Mouse (Mus musculus) hindlimb bud, embryonic 11.5 days (tissue): ENCODE results near the gene Igf1r.

Experiments used
- DNase-seq: peaks from one replicate; pipeline ENCODE4 v3.0.0-alpha.2; 2012; ENCODE audit warnings: low read depth, low spot score; ENCODE audit errors: extremely low spot score

Igf1r gene

DNA sequence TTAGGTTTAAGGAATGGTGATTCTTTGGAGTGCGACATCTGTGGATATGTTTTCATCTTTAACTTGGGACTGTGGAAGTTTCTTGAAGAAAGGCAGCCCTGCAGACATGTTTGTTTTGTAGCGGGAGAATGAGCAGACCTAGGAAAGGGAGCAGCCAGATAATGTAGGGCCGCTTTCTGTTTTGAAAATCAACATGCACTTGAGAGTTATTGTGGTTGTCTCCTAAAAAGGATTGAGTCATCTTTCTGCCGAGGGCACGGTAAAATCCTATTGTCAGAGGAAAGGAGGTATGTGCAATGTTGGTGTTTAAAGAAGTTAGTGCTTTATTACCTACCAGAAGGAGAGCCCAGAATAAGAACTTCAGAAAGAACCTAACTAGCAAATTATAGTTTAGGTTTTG lies 2.6 kb downstream of the Igf1r start:
- no peak for DNase-seq

DNA sequence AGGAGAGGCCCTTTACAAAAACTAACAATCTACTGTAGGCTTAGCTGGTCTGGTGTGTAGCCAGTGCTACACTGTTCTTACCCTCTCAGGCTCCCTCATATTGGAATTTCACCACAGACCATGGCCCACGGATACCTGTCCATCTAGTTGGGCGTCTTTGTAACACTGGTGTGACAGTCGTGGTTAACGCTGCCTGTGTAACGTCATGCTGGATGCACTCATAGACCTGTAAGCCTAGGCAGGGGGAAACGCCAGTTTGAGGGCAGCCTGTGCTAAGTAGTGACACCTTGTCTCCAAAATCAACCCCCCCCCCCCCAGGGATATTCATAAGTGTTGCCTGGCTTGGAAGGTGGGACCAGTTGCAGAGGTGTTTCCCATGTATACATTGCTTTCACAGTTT lies 4.7 kb downstream of the Igf1r start:
- no peak for DNase-seq

DNA sequence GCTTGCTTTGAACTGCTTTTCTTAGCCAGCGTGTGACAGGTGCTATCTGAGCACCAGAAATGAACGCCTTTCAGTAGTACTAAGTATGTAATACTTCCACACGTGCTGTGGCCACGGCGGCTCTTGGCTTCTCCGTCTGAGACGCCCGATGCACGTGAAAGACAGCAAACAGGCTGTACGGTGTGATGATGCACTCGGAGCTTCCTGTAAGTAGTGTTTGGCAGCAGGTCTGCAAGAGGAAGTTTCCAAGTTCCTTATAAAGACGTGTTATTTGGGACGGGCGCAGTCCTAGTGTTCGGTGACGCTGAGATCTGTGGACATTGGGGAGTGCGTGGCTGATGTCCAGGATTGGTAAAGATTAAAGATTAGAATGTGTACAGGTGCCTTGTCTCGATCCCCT lies 5.4 kb downstream of the Igf1r start:
- no peak for DNase-seq

DNA sequence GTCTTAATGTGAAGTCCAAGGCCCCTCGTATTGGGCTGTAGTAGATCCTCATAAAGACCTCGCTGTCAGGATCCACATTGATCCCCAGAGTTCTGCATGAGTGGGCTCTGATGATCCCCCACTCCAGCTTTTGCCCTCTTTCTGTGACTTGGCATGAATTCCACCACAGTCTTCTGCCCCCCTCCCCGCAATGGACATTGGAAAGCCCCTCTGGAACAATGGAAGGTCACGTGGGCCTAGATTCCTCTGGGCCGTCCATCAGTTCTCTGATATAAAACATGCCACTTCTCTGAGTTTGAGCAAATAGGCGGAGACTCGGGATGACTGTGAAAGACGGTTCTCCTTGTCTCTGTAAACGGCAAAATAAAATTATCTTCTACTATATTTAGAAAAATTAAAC lies 8.1 kb downstream of the Igf1r start:
- DNase-seq = no peak

DNA sequence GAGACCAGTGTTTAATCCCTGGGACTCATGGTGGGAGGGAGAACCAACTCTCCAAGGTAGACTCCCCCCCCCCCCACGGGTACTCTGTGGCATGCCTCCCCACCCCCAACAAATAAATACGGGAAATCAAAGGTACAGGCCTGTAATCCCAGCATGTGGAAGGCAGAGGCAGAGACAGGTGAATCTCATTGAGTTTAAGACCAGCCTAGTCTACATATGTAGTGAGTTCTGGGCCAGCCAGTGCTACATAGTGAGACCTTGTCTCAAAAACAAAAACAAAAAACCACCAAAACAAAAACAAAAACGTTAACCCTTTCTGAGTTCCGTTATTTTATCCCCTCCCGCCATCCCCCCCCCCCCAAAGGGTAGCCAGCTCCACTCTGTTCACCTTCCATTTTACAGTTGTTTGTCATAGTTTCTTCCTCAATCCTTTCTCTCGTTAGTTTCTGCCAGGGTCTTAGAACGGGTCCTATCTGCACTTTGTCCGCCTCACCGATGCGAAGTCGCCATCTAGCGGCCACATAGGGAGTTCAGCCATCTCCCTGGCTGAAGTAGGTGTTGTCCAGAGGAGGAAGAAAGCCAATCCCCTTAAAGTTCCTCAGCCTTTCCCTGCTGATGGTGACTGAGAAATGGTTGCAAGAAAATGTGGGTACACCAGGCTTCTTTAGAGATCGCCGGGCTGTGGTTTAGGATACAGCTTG lies 9.1 kb downstream of the Igf1r start:
- no peak for DNase-seq

DNA sequence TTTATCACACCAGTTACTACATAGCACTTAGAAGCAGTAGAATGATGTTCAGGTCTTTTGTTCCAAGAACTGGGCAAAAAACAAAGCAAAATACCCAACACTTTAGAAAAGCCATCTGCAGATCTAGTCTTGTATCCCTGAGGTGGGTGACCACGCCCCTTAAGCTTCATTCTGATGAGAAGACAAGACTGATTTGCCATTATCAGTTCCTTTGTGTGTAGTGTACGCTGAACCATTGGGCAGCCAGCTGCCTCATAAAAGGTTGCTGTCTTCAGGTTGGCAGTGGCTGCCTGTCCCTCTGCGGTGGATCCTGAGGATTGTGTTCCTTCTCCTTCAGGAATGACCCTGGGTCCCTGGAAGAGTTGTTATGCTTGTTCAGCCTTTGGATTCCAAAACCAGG lies 11.1 kb downstream of the Igf1r start:
- no peak for DNase-seq

DNA sequence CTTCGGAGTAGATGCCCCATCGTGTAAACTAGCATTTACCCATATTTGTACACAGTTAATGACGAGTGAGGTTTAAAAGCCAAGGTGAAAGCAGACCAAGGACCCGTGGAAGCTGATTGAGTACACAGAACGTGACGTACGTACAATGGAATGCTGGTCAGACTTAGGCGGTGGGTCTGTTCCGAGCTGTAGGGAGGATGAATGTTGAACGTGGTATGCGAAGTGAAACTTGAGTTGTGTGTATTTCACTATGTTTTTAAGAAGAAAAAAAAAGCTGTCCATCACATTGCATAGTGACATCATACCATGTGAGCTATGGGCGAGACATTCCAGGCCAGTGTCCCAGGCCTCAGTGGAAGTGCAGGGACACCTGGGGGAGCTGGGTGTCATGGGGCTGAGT lies 15.8 kb downstream of the Igf1r start:
- DNase-seq = no peak

DNA sequence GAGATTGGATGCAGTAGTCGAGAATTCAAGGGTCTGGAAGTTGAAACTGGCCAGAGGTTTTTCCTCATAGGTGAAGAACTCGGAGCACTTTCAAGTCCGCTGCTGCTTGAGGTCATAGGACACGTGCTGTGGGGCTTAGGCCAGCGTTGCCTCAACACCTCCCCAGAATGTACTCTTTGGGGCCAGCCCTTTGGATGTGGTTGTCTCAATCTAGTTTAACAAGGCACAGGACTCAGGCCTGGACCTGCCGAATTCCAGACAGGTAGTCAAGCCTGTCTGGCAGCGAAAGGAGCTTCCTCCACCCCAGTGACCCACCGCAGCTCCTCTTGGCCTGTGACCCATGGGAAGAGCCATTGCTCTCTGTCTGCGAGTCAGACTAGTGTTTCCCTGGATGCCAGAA lies 16.4 kb downstream of the Igf1r start:
- DNase-seq = no peak

DNA sequence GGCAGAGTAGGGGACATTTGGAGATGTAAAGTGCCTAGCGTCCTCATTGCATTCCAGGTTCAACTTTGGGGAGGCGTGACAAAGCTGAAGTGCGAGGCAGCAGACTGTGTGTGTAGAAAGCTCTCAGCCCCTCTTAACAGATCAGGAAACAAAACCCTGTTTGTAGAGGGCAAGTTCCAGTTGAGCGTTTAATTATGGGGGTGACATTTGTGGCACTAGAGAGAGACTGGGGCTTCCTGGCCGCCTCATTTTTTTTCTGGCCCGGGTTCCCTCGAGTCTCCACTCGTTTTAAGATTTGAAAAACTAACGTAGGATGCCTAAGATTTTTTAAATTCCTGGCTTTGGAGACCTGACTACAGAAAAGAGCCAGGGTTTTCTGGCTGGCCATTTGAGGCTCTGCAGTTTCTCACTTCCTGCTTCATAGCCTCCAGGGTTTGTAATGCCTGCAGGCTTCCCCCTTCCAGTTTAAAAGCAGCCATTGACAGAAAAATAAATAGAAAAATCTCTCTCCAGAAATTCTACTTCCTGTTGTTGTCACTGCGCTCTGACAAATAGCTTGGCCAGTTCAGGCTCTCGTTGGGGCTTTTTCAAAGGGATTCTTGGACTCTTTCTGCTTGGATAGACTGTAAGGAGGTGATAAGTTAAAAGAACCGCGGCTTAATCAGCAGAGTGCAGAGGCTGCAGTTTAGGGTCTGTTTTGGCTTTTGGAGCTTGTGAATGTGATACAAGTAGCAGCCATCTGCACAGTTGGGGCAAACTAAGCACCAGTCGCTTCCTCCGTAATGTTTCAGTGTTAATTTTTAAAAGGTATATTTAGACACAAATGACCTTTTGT lies 20.8 kb downstream of the Igf1r start:
- DNase-seq = no peak

DNA sequence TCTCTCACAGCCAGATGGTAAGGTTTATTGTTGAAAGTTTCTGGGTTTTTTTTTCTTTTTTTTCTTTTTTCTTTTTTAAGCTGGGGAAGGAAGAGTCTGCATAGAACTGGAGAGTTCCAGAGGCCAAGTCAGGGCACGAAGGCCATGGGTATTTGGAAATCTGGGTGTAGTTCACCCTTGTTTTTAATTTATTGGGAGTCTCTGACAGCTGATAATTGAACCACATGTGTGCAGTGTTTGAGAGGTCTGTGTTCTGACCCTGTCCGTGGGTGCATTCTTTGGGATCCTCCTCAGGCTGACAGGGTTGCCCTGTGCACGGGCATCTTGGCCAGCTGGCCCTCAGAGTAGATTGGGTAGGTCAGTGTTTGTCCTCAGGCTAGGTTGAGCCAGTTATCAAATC lies 29.3 kb downstream of the Igf1r start:
- DNase-seq = no peak

DNA sequence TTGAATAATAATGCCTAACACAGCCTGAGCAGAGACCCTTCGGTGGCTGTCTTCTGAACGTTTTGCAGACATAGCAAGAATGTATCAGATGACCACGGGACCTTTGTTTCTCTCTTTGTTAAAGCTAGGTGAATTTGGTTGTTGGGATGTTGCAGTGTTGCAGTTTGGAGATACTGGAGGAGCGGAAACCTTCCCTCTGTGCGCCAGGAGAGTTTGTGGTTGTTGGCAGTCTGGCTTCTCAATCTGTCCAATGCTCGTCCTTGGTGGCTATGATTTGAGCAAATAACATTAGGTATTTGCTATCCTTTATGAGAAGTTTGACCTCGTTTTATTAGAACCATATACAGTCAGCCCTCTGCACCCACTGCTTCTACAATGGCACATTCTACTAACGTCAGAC lies 30.2 kb downstream of the Igf1r start:
- no peak for DNase-seq

DNA sequence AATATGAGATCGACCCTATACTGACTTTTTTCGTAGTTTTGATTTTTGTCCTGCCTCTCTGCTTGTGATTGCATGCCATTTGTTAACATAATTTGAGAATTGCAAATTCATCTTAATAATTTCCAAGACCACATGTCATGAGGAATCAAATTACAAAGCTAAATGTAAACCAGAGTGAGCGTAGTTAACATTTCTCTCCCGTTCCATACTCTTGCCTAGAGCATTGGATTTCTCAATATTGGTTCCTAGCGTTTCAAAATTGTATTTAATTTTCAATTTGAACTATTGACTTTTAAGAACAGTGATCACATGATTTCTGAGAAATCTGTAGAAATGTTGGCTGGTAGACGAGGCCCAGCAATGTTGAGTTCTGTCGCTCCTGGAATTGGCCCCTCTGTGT lies 30.8 kb downstream of the Igf1r start:
- no peak for DNase-seq

DNA sequence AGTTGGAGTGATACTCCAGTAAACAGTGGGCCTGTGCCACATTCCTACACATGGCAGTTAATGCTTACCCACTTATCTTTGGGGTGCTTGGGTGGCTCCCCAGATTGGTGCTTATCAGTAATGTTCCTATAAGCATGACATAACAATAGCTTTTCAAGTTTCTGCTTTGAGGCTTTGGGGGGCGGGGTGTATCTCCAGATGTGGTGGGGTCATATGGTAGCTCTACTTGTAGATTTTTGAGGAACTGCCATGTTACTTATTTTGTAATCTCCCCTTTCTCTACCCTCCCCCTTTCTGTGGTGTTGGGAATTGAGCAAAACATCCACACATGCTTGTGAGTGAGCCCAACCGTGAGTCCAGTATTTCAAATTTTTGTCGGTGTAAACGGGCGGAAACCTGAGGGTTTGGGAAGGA lies 32.4 kb downstream of the Igf1r start:
- DNase-seq = no peak

DNA sequence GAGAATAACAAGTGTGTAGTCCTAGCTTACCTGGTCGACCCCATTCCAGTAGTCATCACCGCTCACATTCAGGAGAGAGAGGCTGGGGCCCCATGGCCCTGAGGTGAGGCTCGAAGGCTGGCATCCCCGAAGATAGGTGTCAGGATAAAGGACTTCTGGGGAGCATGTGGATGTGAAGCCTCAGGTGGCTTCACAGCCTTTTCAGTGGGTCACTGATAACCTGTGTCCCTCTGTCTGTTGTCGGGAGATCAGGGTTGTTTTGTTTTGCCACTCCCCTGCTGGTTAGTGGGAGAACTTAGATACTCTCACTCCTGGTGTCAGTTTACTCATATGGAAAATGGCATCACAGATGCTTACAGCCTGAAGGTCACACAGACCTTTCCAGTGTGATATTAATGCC lies 32.9 kb downstream of the Igf1r start:
- no peak for DNase-seq

DNA sequence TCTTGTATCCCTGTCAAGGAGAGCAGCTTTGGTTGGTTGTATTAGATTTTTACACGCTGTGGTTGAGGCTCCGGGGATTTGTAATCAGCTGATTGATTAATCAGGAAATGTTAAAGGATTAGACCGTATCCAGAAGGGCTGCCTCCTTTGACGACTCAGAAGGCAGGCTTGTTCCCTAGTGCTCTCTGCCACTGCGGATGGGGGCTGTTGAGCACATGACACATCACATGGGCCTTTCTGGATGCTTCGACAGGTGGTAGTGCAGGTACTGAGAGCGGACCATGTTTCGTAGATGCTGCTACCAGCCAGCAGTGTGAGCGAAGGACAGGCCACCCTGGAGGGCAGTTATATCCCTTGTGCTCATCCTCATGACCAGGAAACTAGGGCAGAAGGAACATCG lies 33.6 kb downstream of the Igf1r start:
- DNase-seq = no peak

DNA sequence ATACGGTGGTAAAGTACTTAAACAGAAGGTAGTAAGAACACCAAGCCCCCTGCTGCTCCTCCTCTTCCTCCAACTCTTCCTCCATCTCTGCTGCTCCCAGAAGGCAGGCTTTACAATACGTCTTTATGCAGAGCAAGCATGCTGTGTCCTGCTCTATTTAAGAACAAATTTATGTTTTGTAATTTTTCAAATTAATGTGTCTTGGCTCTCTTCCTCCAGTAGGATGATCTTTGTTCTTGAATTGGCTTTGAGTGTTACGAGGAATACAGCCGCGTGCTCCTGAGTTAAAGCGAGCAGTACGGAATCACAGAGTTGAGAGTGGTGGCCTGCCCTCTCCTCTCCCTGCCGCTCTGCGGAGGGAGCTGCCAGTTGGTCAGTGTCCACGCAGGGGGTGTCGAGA lies 34.2 kb downstream of the Igf1r start:
- no peak for DNase-seq

DNA sequence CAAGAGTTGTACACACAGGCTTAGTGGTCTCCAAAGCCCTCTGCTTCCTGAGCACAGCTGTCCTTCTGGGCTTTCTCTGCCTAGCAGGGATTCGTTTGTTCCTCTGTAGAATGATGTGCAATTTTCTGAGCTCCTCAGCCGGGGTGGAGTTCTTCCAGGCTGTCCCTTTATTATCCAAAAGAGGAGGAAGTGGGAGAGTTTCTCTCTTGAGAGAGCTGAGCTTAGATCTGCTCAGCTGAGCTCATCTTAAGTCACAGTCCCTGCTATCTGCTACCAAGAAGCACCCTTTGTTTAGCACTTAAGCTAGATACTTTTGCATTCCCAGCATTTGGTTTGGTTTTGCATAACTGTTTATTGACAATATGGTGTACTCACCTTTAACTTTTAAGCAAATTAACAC lies 36.7 kb downstream of the Igf1r start:
- no peak for DNase-seq

DNA sequence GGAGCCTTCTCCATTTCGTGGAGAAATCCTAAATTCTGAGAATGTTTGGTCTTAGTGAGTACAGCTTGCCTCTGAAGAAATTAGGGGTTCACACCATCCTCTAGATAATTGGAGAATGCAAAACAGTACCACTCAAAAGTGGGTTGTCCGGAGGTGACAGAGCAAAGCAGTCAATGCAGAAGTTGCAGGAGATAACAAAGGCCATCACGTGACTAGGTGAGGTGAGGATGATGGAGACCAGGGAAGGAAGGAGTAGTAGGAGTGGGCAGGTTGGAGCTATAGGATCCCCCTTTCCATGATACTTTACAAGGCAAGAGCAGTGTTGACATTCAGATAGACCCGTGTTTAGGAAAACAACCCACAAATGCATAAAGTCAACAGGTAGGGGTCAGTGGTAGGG lies 41.0 kb downstream of the Igf1r start:
- DNase-seq = no peak

DNA sequence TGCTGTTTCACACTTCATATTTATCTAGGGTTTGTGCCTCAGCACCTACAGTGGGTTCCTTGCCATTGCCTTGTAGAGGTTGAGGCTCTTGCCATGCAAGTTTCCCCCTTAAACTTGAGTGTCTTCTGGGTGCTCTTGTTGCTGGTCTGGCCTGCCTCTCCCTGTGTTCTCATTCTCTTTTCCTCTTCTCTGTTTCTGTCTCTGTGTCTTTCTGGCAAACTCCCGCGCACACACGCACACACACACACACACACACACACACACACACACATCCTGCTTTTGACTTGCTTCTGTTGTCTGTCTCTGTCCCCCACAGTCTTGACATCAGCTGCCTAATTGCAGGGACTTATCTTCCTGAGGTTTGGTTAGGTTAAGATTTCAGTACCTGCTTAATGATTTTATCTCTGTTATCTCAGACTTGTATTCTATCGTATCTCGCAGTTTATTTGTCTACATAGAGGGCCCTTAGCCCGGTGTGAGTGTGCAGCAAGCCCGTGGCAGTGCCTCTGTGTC lies 41.8 kb downstream of the Igf1r start:
- DNase-seq = no peak

DNA sequence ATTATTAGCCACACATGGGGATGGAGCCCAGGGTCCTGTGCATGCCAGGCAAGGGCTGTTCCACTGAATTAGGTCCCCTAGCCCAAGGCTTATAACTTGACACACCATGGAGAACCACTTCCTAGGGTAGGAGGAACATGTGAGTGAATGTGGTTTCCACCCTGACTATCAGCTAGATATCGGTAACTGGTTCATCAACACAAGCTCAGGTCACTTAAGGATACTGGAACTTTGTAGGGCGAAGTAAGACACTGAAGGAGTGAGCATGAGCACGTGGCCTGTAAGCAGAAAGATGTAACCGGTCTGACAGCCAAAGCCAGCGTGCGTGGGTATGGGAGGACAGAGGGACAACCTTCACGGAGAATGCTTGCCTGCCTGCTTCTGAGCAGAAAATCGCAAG lies 42.6 kb downstream of the Igf1r start:
- DNase-seq = no peak

DNA sequence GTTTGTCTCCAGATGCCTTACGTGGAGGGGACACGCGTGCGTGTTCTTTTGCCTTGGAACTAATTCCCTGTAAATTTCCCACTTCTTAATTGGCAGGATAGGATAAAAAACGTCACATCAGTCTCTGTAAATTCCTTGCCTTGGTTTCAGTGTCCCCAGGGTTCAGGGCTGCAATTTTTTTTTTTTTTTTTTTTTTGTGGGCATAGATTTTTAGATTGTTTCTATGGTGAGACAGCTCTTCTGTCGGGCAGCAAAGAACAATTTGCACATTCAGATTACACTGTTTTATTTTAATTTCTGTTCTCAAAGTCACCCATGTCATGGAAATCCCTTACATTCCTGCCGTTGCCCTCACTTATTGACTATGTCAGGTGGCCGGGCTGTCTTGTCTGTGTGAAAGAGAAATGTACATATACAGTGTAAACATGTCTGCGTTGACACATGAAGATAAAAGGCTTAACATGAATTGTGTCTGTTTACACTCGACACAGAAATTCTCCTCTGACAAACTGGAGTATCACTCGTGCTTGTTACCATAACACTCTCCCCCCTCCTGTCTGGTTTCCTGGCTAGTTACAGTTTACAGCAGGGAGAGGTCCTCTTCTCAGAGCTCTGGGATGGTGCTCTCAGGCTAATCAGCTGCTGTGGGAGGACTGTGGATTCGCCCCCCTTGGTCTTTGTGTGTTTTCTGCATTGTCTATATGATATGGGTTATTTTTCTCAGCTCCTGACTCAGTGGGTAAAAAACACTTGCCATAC lies 43.8 kb downstream of the Igf1r start:
- DNase-seq = no peak

DNA sequence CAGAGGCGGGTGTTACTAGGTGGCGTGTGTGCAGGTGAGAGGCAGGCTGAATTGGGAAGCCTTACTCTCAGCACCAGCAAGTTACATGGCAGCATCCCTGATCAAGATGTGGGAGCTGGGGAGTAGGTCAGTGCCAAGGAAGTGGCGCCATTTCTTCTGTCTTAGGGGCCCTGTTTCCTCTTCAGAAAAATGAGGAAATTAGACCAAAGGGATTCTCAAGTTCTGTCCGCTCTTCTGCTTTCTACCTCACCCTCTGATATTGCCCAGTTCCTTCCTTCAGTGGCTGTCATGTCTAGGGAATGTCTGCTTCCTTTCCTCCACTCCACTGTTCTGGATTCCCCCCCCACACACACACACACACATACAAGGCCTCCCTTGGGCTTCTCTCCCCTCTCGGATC lies 48.6 kb downstream of the Igf1r start:
- no peak for DNase-seq
